Mouse (Mus musculus): Measurements from ENCODE around the gene Hoxa10.

DNA sequence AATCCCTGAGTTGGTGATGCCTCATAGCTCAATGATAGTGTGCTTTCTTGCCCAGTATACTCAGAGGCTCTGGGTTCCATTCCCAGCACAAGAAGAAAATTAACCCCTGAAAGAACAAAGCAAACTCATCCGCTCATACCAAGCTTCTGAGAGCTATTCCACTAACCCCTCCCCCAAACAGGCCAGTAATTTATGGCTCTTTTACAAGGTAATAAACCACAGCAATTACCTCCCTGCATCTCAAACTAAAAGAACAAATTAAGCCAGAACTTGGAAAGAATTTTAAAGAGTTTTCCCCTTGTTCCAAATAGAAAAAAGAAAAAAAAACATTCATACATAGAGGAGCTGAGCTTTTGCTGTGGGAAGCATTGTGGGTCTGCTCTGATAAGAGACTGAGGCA, 57.9 kb downstream of the Hoxa10 start:
- TF ChIP-seq CTCF (IDR thresholded peaks at IDR 0.05; ENCODE audit: low read depth) (no peak), EP300 (IDR thresholded peaks at IDR 0.05; ENCODE audit: low read depth) (no peak)

Data from heart, postnatal 0 days (tissue).